Mouse (Mus musculus): ENCODE data around the gene B430306N03Rik.

The B430306N03Rik gene

GRCm38 (mm10) chr17:48362346-48362745 lies 46.4 kb downstream of the B430306N03Rik start:
- DNase-seq (ENCODE audit: low spot score in 2 of 2), result no peak

DNA sequence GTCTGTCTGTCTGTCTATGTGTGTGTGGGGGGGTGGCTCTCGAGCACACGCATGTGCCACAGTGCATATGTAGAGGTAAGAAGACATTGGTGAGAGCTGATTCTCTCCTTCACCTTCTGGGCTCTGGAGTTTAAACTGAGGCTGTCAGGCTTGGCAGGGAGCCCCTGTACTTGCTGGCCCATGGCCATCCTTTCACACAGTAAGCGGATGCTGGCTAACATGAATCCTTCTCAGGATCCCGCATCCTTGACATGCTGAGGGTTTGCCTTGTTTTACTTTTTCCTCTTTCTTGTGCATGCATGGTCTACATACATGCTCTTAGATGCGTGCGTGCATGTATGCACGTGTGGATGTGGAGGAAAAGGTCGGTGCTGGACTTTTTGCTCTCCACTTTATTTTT lies 47.0 kb downstream of the B430306N03Rik start:
- DNase-seq (ENCODE audit: low spot score in 2 of 2), result peak in 1 of 2 experiments; percentile 43

DNA sequence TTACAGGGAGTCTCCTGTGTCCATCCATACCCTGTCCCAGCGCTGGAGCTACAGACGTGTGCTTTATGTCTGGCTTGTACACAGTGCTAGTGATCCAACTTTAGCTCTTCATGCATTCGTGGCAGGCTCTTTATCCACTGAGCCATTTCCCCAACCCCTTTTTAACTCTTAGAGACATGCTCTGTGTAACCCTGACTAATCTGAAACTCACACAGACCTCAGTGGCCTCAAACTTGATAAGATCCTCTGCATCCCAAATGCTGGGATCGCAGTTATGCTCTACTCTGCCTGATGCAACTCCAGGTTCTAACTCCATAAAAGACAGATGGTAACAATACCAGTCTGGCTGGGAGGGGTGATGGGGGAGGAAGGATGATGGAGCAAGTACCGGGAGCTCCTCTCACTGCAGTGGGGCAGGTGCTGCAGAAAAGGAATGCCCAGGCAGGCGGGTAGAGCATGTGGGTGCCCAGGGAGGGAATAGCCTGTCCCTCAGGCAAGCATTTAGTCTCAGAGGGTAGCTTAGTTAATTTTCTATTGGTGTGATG lies 47.6 kb downstream of the B430306N03Rik start:
- no peak for DNase-seq (ENCODE audit: low spot score in 2 of 2)

- no peak for DNase-seq (ENCODE audit: low spot score in 2 of 2)
These were observed 49.7 kb downstream of the B430306N03Rik start for GRCm38 (mm10) chr17:48365511-48366155.

DNA sequence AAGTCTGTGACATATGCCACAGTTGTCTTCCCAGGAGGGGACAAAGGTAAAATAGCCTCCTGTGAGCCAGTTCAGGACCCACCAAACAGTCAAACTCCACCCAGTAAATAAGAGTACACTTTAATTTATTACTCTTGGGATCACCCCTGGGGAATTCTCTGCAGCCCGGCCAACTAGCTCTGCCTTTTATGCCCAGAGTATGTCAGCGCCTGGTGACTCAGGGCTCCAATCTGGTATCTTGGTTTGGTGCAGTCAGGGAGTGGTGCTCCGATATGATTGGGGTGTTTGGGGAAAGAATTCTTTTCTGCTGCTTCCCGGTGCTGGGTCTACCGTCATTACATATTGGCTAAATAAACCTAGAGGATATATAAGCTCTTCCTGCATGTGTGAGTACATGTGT lies 50.9 kb downstream of the B430306N03Rik start:
- DNase-seq (ENCODE audit: low spot score in 2 of 2), result no peak

DNA sequence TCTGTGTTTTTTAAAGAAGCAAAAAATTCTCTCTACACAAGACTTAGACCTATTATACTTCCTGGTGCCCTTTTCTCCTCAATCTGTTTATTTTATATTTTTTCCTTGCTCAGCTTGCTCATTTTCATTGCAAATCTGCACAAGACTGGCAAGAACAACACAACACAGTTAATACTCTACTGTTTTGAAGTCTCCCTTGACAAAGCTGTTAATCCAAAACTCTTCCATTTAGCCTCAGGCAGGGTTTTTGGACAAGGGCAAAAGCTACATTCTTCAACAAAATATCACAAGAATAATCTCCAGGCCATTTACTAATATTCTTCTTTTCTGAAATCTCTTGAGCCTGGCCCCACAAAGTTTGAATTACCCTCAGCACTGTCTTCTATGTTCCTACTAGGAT lies 55.7 kb downstream of the B430306N03Rik start:
- no peak for DNase-seq (ENCODE audit: low spot score in 2 of 2)

- DNase-seq (ENCODE audit: low spot score in 2 of 2), result no peak
These were observed 57.0 kb downstream of the B430306N03Rik start for GRCm38 (mm10) chr17:48372987-48373386.

DNA sequence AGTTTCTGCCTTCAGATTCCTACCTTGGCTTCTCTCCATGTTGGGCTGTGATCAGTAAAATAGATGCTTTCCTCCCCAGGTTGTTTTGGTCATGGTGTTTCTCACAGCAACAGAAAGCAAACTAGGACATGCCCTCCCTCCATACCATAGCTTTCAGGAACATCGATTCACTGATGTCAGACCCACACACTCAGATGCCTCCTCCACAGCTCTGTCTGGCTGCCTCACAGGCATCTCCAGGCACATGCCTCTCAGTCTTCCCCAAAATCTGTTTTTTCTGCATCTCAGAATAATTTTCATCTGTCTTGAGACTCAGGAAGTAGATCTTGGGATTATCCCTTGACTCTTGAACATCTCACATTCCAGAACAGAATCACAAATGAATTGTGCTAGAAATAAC lies 60.2 kb downstream of the B430306N03Rik start:
- no peak for DNase-seq (ENCODE audit: low spot score in 2 of 2)
